Mouse (Mus musculus): ENCODE results near the gene Abhd16b.
"Not testable (repeated sequence)": the region's sequence is repeated elsewhere in the genome, so short reads cannot be mapped to it uniquely, and the experiment has no call there.

Gene Abhd16b

DNA sequence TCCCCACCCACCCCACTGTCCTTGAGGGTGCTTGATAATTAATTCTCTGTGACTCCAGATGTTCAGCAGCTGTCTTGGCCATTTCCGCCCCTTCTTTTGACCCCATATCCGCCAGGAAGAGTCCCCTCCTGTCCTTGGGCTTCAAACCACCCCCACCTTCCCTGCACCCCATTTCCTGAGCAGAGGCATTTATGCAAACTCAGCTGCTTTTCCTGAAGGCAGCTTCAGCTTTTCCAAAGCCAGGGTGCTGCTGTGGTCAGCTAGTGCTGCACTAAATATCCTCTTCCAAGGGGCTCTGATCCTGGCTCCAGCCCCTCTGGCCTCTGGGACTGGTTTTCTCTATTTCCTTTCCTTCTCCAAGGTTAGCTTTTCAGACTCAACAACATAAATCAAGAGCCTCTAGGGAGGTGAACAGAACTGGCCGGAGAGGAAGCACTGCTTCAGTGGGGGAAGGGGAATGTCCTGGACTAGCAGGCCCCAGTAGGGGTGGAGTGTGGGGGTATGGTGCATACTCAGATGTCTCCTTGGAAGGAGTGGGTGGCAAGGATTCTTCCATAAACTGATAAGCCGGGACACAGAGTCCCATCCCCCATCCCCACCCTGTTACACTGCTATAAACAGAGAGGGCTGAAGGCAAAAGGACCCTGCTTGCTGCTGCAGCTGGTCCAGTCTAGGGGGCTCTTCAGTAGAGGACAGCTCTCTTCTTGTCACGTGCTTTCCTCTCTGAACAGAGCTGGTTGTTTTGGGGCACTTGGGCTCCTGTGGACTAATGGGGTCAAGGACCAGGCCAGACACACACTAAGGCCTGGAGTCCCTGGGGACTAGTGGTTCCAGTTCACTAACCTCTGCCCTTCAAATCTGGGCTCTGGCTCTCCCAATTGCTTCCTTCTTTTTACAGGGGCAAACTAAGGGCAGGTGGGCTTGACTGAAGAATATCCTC is 5.4 kb upstream of the Abhd16b start:
- DNase-seq (ENCODE audit: low spot score) = no peak

DNA sequence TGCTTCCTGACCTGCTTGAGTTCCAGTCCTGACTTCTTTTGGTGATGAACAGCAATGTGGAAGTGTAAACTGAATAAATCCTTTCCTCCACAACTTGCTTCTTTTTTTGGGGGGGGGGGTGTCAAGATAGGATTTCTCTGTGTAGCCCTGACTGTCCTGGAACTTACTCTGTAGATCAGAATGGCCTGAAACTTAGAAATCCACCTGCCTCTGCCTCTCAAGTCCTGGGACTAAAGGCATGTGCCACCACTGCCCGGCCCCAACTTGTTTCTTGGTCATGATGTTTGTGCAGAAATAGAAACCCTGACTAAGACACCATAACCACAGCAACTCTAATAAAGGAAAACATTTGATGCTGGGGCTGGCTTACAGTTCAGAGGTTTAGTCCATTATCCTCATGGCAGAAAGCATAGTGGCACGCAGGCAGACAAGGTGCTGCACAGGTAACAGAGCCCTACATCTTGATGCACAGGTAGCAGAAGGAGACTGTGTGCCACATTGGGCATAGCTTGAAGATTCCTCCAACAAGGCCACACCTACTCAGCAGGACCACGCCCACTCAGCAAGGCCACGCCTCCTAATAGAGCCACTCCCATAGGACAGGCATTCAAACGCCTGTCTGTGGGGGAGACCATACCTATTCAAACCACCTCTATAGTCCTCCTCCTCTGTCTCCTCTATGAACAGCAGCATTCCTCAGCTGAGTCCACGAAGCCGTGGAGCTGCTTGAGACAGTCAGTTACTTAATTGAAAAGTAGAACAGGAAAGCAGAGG is 1.4 kb upstream of the Abhd16b start:
- DNase-seq (ENCODE audit: low spot score) = peak; percentile 83

DNA sequence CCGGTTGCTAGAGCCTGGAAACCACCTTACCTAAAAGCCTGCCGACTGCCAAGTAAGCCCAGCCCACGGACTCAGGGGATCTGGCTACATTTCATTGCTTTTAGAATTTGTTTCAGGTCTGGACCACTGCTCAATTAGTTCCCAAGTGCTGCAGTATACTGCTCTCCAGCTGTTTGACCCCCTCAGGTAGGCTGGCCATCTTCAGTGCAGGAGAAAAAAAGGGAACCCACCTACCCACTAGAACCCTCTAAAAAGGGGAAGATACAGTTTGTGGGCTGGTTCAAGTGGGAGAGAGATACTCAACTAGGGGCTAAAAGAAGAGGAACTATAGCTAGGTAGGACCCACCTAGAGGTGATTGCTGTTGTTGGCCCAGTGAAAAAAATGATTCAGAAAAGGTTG is 800 bp upstream of the Abhd16b start:
- no peak for DNase-seq (ENCODE audit: low spot score)

DNA sequence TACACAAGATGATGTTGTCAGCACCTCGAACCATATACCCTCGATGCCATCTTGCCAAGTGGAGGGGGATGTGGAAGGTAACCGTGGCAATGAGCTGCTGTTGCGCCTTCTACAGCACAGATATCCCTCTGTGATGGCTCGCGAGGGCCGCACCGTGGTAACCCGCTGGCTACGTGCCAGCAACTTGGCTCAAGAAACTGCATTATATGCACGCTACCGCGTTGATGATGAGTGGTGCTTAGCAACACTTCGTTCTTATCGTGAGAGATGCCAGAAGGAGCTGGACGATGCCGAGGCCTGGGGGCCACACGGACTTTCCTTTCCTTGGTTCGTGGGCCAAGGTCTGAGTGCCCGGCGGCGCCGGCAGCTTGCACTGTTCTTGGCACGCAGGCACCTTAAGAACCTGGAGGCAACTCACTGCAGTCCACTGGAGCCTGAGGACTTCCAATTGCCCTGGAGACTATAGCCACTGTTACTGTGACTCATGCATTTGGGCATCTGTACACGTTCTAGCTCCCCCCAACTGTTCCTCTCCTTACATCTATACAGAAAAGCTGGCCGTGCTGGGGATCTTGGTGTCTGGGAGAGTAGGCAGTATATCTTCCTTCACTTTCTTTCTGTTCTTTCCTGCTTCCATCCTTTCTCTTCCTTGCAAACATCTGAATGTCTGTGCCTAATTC is 1.4 kb downstream of the Abhd16b start:
- DNase-seq (ENCODE audit: low spot score) = no peak

DNA sequence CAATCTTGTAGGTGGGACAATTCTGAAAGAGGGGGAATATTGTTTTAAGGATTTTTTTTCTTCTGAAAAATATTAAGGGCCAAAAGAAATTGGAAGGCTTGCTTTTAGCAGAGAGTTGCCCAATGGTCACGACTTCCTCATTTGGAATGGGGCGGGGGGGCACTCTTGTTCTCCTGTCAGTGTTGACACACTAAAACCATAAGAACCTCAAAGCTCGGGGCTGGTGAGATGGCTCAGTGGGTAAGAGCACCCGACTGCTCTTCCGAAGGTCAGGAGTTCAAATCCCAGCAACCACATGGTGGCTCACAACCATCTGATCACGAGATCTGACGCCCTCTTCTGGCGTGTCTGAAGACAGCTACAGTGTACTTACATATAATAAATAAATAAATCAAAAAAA is 2.8 kb downstream of the Abhd16b start:
- DNase-seq (ENCODE audit: low spot score) = not testable (repeated sequence)

DNA sequence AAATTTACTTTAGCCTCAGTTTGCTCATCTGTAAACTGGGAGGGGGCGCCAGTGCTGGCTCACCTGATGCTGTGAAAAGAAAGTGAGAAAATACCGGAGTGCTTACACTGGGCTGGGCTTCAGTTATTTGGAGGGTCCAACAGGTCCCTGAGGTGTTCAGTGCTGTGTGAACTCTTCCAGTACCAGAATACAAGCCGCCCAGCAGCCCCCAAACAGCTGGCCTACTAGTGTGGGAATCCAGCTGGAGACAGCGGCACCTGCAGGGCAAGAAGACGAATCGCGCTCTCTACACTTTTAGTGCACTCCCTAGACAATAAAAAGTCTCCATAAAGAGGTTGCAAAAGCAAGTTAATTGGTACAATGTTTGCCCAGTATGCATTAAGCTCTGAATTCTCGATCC is 3.3 kb downstream of the Abhd16b start:
- DNase-seq (ENCODE audit: low spot score) = peak; percentile 72

DNA sequence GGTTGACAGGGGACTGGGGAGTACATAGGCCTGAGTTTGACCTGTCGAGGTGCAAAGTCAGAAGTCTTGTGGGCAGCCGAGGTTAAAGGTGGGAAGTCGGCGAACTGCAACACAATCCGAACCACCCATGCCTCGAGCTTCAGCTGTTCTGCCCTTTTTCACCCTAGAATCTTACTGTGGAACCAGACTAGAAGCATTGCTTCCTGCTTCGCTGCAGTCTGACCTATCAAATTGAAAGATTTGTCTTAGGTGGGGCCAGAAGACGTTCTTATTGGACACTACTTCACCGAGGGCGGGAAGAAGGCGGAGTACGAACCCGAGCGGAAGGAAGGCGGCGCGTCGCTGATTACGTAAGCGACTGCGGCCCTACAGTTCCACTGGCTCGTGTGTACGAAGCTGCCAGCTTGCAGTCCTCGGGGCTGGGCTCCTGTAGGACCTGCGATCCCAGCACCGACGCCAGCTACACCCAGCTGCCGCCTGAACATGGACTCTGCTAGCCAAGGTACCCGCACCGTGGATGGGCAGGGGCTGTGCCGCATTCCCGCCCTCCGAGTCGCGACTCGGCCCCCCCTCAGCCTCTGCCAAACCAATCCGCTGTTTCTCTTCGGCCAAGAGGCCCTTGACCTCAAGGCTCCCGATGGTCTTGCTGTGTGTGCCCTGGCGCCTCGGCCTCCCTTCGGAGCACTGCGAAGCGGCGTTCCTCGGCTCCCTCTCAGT is 4.0 kb downstream of the Abhd16b start, which contains the start of gene Tpd52l2:
TSS of gene Tpd52l2 (plus strand) at position 312 of the 717 bp plus-strand sequence.
- DNase-seq (ENCODE audit: low spot score) = peak; percentile 96

DNA sequence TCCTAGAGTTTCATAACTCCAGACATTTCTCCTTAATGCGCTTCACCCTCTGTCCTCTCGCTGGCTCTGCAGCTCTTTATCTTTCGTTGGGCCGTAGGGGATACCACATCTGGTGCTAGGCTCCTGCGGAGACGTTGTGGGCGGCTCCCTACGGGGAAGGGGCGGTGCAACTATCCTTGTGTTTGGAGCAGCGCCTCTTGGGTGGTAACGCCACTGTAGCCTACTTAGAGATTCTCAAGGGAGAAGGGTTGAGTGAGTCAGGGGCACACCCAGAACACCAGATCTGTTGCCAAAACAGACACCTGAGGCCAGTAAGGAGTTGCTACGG is 4.5 kb downstream of the Abhd16b start:
- DNase-seq (ENCODE audit: low spot score) = peak; percentile 83

DNA sequence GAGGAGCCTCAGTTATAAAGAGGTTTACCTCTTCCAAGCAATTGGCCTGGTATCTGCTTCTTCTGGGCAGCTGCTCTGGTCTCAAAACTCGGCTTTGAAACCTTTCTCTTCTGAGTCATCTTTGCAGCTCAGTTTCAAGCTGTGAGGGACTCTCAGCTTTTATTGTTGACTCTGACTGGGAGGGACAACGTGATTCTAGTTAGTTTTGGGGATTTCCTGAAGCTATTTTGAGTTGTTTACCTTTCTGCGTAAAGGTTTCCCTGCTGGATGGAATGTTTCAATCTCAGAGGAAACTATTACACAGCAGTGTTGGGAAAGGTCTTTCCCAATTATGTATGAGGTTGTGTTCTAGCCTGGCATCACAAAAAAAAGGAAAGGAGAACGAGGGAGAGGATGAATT is 5.6 kb downstream of the Abhd16b start:
- no peak for DNase-seq (ENCODE audit: low spot score)

DNA sequence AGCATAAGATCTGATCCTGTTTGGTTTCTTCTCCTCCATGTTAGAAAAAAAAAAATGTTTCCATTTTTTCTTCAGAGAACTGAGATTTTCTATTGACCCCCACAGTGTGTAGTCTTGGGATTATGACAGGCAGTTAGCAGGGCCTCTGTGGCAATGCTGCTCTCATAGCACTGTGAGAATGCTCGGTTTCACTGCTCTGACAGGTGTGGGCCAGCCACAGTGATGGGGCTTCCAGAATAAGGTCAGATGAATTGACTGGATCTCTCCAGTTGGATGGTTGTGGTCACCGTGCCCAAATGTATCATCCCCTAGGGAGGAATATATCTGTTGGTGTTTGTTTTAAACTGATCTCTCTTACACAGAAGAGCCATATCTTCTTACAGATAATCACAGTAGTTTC is 16.2 kb downstream of the Abhd16b start:
- no peak for DNase-seq (ENCODE audit: low spot score)

DNA sequence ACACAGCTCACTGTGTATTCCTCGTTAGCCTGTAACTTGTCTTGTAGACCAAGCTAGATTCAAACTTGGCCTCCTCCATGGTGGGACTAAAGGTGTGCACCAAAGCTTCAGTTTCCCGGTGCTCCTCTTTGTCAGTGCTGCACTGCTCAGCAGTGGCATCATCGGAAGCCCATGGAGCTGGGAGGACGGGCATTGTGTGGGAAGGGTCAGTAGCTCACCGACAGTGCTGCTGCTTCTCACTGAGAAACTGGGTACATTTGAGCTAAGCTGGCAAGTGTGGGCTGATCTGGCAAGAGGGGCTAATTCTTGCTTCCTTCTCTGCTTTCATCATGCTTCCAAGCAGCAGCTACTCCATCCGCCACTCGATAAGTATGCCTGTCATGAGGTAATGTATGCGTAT is 18.2 kb downstream of the Abhd16b start:
- no peak for DNase-seq (ENCODE audit: low spot score)

DNA sequence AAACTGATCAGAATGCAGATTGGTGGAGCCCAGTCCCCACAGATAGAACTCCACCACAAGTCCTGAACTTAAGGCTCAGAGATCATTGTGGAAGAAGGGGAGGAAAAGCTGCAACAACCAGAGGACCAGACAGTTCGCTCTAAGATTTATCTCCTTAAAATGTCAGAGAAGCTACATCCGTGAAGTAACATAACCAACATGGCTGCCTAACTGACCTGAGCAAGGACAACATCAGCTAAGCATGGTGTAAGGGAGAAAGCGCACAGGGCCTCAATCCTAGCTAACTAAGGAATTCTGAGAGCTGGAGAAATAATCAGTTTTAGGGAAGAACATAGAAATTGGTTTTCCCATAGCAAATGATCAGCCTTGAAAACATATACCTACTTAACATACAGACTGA is 26.2 kb downstream of the Abhd16b start:
- DNase-seq (ENCODE audit: low spot score) = peak; percentile 23

DNA sequence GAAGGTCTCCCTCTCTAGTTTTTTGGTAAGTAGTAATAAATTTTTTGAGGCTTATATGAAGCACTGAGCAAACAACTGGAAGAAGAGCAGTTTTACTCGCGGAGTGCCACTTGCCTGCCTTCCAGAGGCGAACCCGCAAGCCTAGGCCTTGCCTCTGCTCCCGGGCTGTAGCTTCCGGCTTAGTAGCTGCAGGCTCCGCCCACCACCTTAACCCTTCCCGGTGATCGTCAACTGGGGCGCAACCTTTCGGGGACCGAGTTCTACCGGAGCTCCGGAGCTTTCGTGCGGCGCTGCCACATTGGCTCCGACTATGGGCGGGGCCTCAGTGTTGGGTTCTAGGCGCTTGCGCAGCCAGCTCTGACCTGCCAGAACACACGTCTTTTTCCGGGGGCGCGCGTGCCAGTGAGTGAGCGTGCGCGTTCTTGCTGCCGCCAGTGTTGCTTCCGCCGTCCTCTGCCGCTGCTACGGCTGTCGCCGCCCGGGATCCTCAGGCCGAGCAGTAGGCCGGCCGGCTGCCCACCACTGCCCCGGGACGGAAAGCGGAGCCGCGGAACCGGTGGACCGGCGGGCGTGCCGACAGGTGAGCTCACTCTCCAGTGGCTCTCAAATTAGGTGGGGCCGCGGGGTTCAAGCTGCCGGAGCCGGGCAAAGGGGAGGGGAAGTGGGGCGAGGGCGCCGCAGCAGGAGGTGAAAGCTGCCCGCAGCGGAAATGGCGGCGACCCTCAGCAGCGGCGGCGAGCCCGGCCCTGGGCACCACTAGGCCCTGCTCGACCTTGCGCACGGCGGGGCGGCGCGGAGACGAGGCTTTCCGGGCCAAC is 27.3 kb downstream of the Abhd16b start, which contains the start of gene Dnajc5:
TSS of gene Dnajc5 (plus strand) at position 368 of the 818 bp plus-strand sequence.
- peak; percentile 98 for DNase-seq (ENCODE audit: low spot score)

DNA sequence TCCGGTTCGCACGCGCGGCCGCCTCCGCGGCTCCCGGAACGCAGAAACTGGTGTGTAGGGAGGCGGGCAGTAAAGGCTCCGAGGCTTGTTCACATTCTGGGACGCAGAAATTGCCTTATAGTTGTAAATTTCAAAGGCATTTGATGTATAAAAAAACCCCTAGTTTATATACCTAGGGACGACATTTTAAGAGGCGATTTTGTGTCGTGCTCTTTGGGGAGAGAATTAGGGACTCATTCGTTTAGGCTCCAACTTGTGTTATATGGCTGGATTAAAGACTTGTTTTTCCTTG is 27.9 kb downstream of the Abhd16b start:
- no peak for DNase-seq (ENCODE audit: low spot score)

DNA sequence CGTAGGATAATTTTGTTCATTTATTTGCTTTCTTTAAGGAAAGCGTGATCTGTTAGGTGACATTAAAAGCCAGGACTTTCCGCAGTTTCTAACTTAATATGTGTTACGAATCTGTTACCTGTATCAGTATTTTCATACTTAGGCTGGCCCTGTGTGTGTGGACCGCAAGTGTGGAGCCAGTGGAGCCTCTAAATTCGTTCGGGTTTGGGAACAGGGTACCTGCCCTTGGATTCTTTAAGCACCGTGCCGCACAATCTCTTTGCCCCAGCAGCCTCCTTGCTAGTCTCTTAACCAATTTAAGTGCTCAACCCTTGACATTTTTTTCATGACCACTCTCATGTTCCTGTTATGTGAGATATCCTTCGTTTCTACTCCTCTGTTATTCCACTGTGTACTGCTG is 28.5 kb downstream of the Abhd16b start:
- DNase-seq (ENCODE audit: low spot score) = no peak

DNA sequence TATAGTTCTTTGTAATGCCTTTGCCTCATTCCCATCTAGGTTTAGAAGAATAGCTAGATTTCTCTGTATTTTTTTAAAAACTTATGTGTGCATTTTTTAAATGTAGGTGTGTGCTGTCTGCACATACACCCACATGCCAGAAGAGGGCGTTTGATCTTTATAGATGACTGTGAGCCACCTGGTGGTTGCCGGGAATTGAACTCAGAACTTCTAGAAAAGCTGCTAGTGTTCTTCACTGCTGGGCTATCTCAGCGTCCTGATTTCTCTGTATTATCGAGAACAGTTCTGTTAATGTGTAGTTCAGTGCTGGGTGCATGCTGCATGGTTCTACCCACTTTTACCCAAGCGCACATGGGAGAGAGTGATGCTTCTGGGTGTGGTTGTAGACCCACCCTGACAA is 29.8 kb downstream of the Abhd16b start:
- DNase-seq (ENCODE audit: low spot score) = peak; percentile 70

DNA sequence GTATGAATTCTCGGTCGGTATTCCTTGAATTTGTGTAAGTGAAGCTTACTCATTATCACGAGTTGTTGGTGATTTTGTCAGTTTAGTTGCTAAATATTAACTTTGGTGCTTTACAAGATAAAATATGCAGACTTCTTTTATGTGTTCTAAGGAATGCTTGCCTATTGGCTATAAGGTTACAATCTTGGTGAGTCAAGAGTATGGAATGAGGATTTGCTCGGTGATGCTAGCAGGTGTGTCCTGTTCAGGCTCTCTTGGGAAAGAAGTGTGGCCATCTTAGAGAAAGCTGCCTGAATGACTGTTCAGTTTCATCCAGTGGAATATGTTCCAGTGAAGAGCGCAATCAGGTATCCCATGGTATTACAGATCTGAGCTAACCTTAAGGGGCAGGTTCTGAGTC is 32.5 kb downstream of the Abhd16b start:
- DNase-seq (ENCODE audit: low spot score) = no peak

DNA sequence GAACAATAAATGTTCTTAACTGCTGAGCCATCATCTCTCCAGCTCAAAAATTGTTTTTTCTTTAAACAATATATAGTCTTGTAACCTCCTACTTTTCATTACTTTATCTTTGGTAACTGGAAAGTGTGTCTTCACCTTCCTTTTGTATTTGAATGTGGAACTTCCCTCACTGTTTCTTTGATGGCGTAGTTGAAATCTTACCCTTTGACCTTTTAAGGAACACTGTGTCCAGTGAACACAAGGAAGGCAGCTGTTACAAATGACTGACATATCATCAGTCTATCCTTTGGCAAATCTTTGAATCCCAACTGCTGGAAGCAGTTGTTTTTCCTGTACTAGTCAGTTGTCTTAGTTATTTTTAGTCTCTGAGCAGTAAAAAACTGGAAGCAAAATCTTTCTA is 36.1 kb downstream of the Abhd16b start:
- no peak for DNase-seq (ENCODE audit: low spot score)

DNA sequence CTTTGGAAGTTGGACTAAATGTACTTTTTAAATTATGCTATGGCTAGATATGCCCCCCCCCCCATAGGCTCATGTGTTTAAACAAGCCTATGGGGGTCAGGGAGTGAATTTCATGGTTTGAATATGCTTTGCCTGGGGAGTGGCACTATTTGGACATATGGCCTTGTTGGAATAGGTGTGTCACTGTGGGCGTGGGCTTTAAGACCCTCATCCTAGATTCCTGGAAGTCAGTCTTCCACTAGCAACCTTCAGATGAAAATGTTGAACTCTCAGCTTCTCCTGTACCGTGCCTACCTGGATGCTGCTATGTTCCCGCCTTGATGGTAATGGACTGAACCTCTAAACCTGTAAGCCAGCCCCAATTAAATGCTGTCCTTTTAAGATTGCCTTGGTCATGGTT is 39.6 kb downstream of the Abhd16b start:
- no peak for DNase-seq (ENCODE audit: low spot score)

DNA sequence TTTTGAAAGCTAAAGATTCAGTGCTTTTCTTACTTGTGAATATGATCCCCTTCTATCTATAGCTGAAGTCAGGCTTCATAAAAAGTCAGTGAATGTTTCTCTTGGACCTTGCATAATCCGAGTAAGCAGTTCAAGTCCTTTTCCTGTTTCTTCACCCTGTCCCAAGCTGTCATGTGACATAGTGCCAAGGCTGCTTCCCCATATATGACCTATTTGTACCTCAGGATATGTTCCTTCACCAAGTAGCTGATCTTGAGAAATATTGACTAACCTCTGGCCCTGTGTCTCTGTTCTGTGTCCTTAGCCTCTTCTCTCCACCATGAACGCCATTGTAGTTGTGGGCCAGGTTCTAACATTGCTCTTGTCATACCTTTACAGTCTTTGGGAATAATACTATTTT is 43.4 kb downstream of the Abhd16b start:
- DNase-seq (ENCODE audit: low spot score) = no peak

DNA sequence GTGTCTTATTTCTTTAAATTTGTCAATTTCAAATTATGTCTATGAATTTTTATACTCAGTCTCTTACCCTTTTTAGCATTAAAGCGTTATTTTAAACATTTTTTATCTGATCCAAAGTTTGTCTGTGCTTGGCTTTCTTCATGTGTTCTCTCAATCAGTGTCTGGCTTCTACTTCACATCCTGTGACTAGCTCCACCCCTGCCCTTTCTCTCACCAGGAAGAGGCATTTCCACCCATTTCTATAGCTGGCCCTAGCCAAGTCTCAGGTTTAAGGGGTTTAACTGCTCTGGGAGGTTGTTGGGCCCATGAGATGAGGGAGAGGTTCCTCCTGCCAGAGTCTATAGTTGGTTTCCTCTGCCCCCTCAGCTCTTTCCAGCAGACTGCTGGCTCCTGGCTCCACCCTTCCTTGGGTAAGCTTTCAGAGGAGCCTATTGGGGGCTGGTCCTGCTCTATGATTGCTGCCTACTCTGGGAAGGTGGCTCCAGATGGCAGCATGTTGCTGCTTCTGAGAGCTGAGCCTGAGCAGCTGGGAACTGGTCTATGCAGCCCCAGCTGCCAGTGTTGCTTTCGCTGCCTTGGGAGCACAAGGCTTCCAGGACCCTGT is 44.5 kb downstream of the Abhd16b start:
- DNase-seq (ENCODE audit: low spot score) = no peak

Measured in c-Kit-positive CD71-positive TER-119-positive erythroid progenitor cells, embryonic 14.5 days (primary cell).